Mouse (Mus musculus) cortical plate, adult 2 months (tissue): ENCODE measurements around the gene Vps4b.

Experiments used
- CTCF ChIP-seq: fragments of 200-500 bp; IDR thresholded peaks from 2 replicates; pipeline ENCODE4 v1.5.1; 2011; ENCODE audit warnings: mild to moderate bottlenecking, control low read depth, low read length; ENCODE audit not compliant: insufficient read depth; ENCODE audit errors: extremely low read depth
- POLR2A ChIP-seq: fragments of 200-500 bp; IDR thresholded peaks from 2 replicates; pipeline ENCODE4 v1.6.1; 2011; ENCODE audit warnings: mild to moderate bottlenecking, low read length, control low read depth; ENCODE audit not compliant: insufficient read depth; ENCODE audit errors: extremely low read depth

DNA sequence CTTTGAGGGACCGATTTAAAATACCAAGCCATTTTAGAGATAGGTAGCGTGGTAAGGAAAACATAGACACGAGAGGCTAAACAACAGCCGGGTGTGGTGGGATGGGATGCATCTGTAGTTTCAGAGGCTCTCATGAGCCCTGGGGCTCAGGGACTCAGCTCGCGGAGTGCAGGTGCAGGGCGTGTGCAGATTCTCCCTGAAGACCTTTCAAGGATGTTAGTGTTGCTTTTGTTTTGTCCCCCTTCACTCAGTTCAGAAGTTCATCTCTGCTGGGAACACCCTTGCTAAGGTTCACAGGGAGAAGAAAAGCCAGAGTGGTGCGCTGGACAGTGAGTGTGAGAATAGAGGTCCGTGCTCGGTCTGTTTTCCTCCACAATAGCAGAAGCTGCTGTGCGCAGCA, 20.2 kb upstream of the Vps4b start:
- TF ChIP-seq CTCF (no peak), POLR2A (no peak)
